Mouse (Mus musculus) intestine, embryonic 16.5 days (tissue): ENCODE measurements at regions not wholly inside any gene's neighbourhood (a gene's known extent, or its start where the extent isn't known, plus 50 kb on each side); places are given as distances from the start of the nearest gene placed in this dataset.

Experiments
- ATAC-seq: fragments of 200-750 bp; cut with Nextera tagmentation; 2 replicates; pipeline ENCODE4 v1.8.0; 2017; ENCODE audit warnings: moderate TSS enrichment, moderate library complexity
- H3K27ac ChIP-seq: fragments of 300-500 bp; sonication (generic); 2 replicates; pipeline ENCODE4 v1.5.1; 2014; ENCODE audit warnings: mild to moderate bottlenecking, low read length
- H3K27me3 ChIP-seq: fragments of 300-500 bp; sonication (generic); replicated peaks from 2 replicates; pipeline ENCODE4 v1.6.1; 2014; ENCODE audit warnings: low read length, control low read depth, mixed read lengths; ENCODE audit not compliant: control insufficient read depth, insufficient read depth
- H3K36me3 ChIP-seq: fragments of 300-500 bp; sonication (generic); 2 replicates; pipeline ENCODE4 v1.6.1; 2014; ENCODE audit warnings: low read length, control low read depth; ENCODE audit not compliant: control insufficient read depth, insufficient read depth
- H3K4me1 ChIP-seq: fragments of 300-500 bp; sonication (generic); 2 replicates; pipeline ENCODE4 v1.6.1; 2014; ENCODE audit warnings: low read length, control low read depth, mixed read lengths; ENCODE audit not compliant: control insufficient read depth, insufficient read depth
- H3K4me2 ChIP-seq: fragments of 300-500 bp; sonication (generic); 2 replicates; pipeline ENCODE4 v1.6.1; 2014; ENCODE audit warnings: low read depth, low read length, control low read depth
- H3K4me3 ChIP-seq: fragments of 300-500 bp; sonication (generic); 2 replicates; pipeline ENCODE4 v1.5.1; 2014; ENCODE audit warnings: mild to moderate bottlenecking, low read length
- H3K9ac ChIP-seq: fragments of 300-500 bp; sonication (generic); 2 replicates; pipeline ENCODE4 v1.6.1; 2014; ENCODE audit warnings: low read depth, low read length
- H3K9me3 ChIP-seq: fragments of 300-500 bp; sonication (generic); 2 replicates; pipeline ENCODE4 v1.6.1; 2016; ENCODE audit warnings: low read length, control low read depth; ENCODE audit not compliant: control insufficient read depth
- WGBS: fragments of 180-500 bp; shearing (Covaris S2); extraction: QIAGEN DNeasy Blood & Tissue Kit; methylation state at CpG from one replicate; pipeline ENCODE4 v1.1.7; 2014; 5-methylcytosine and 5-hydroxymethylcytosine counted together

DNA sequence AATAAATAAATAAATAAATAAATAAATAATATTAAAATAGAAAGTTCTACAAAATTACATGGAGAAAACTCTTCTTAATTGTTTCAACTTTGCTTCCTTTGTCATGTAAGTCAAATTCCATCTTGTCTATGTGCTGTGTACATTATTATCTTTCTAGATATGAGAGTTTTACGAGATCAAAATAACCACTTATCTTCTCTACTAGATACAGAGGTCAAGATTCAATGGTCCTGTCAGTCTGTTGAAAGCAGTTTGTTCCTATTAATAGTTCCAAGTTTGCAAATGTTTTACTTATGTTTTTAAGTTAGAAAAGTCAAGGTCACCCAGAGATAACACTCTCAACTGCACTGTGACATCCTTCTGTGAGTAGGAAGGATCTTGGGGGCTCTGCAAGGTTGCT is 650.1 kb upstream of the Cited2 start:
- H3K9me3 ChIP-seq, result no peaks in the 10 kb centered on the region
- no peak overlapping the region for H3K4me3 ChIP-seq
- H3K4me1 ChIP-seq, result peaks cover 8% of the 10 kb centered on the region; the same call in 1 of the 2 replicates
- no peak overlapping the region for H3K27ac ChIP-seq
- H3K9ac ChIP-seq, result no peak overlapping the region
- H3K27me3 ChIP-seq, result no peaks in the 10 kb centered on the region
- 69% methylated on average over 1 of the region's 1 CpGs for WGBS
- ATAC-seq, result peak; percentile 85
- no peak overlapping the region for H3K4me2 ChIP-seq
- no peaks in the 10 kb centered on the region for H3K36me3 ChIP-seq

DNA sequence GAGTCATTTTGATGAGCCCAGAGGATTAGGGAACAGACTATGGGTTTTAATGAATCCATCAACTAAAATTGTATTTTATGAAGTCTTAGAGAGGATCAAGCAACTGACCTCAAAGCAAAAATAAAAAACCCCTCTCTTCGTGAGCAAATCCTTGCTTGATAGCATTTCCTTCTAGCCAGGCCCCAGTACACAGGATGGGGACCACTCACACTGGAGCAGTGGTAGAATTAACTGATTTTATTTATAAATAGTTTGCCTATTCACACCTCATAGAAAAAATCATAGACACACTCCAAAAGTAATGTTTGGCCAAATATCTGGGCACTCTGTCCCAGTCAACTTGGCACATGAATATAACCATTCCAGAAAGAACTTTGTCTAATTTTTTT is 649.0 kb upstream of the Cited2 start:
- no peak overlapping the region for H3K4me2 ChIP-seq
- no peak overlapping the region for H3K27ac ChIP-seq
- peaks cover 8% of the 10 kb centered on the region; the same call in 1 of the 2 replicates for H3K4me1 ChIP-seq
- no peaks in the 10 kb centered on the region for H3K36me3 ChIP-seq
- no peak overlapping the region for H3K9ac ChIP-seq
- no peak for ATAC-seq
- no peaks in the 10 kb centered on the region for H3K9me3 ChIP-seq
- no peaks in the 10 kb centered on the region for H3K27me3 ChIP-seq
- H3K4me3 ChIP-seq, result no peak overlapping the region
- 95% methylated on average over 1 of the region's 1 CpGs for WGBS

DNA sequence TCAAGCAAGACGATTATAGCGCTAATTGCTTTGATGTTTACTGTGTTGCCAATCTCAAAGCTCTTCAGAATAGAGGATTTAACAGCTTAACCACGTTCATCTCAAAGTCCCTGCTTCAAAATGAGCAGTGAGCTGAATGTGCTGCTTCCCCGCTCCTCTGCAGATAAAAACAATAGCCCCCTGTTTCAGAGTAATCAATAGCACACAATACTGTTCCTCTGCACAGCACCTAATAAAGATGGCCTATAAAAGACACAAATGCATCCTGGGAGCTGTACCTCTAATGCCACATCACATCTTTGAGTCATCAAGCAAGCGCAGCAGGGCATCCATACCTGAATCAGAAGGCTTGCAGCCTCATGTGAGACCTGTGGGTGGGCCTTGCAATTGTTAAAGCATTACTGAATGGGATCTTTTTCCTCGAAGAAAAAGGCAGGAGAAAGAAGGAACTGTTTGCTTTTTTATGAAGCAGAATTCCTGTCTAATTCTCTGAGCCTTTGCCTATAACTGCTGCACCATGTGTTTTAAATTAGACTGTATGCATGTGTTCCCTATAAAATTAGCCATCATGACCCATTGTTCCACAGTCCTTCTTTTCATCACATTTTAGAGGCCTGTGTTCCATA is 648.5 kb upstream of the Cited2 start:
- Histone ChIP-seq H3K4me3 (no peak overlapping the region), H3K9me3 (no peaks in the 10 kb centered on the region), H3K36me3 (no peaks in the 10 kb centered on the region), H3K27me3 (no peaks in the 10 kb centered on the region), H3K4me2 (no peak overlapping the region), H3K27ac (no peak overlapping the region), H3K4me1 (peaks cover 8% of the 10 kb centered on the region; the same call in 1 of the 2 replicates), H3K9ac (no peak overlapping the region)
- WGBS, result 67% methylated on average over 6 of the region's 6 CpGs
- no peak for ATAC-seq

DNA sequence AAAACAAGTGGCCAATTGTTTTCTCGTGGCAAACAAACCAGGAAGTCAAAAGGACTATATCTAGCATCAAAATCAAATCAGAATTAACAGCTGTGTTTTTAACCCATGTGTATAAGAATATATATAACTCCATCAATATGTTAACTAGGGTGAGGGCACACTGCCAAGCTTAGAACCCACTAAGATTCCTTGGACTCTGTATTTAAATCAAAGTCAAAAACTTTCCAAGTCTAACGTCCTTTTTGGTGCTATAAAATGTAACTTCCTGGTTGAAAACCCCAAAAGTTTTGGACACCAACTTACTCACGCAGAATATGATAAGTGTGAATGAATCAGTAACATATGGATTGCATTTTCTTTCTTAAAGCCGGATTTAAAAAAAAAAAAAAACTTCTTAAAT is 647.9 kb upstream of the Cited2 start:
- H3K9me3 ChIP-seq, result no peaks in the 10 kb centered on the region
- H3K4me1 ChIP-seq, result peaks cover 8% of the 10 kb centered on the region; the same call in 1 of the 2 replicates
- no peak overlapping the region for H3K4me3 ChIP-seq
- H3K36me3 ChIP-seq, result no peaks in the 10 kb centered on the region
- H3K9ac ChIP-seq, result no peak overlapping the region
- ATAC-seq, result no peak
- no peaks in the 10 kb centered on the region for H3K27me3 ChIP-seq
- H3K27ac ChIP-seq, result no peak overlapping the region
- 47% methylated on average over 4 of the region's 4 CpGs for WGBS
- H3K4me2 ChIP-seq, result no peak overlapping the region

DNA sequence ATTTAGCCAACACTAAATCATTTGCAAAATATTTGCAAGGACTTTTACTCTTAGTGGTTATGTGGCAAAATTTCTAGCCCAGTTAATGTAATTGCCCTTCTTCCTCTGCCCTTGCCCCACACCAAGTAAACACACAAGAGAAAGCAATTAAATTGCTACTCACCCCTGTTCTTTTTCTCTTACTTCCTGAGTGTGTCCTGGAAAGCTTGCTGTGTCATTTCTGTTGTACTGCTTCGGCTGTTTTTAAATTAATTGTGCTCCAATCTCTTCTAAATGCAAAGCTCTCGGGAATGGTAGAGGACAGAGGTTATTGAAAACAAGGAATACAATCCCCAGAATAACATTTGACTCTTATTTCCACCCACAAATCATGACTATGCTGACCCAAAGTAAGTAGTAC is 647.4 kb upstream of the Cited2 start:
- no peaks in the 10 kb centered on the region for H3K36me3 ChIP-seq
- no peak overlapping the region for H3K9ac ChIP-seq
- ATAC-seq, result no peak
- H3K4me3 ChIP-seq, result no peak overlapping the region
- H3K27me3 ChIP-seq, result no peaks in the 10 kb centered on the region
- no peaks in the 10 kb centered on the region for H3K9me3 ChIP-seq
- WGBS, result 25% methylated on average over 2 of the region's 2 CpGs
- no peak overlapping the region for H3K4me2 ChIP-seq
- no peak overlapping the region for H3K27ac ChIP-seq
- H3K4me1 ChIP-seq, result peaks cover 8% of the 10 kb centered on the region; the same call in 1 of the 2 replicates

DNA sequence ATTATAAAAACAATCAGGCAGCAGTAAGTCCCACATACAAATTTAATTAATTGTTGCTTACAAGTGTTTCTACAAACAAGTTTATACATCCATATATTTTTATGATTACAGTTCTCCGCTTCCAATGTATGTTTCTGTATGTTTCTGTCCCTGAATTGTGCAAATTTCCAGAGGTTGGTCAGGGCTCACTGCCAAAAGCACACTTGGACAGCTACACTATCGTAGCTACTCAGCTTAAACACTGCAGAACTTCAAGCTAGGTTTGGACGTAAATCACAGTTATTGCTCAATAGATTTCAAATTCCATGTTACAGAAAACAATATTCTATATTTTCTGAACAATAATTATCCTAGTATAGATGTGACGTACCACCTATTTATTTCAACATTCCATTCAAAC is 646.8 kb upstream of the Cited2 start:
- no peak overlapping the region for H3K27ac ChIP-seq
- no peak overlapping the region for H3K9ac ChIP-seq
- no peak overlapping the region for H3K4me2 ChIP-seq
- no peaks in the 10 kb centered on the region for H3K36me3 ChIP-seq
- peaks cover 8% of the 10 kb centered on the region; the same call in 1 of the 2 replicates for H3K4me1 ChIP-seq
- no peak overlapping the region for H3K4me3 ChIP-seq
- H3K27me3 ChIP-seq, result no peaks in the 10 kb centered on the region
- ATAC-seq, result no peak
- no peaks in the 10 kb centered on the region for H3K9me3 ChIP-seq
- 54% methylated on average over 4 of the region's 4 CpGs for WGBS

DNA sequence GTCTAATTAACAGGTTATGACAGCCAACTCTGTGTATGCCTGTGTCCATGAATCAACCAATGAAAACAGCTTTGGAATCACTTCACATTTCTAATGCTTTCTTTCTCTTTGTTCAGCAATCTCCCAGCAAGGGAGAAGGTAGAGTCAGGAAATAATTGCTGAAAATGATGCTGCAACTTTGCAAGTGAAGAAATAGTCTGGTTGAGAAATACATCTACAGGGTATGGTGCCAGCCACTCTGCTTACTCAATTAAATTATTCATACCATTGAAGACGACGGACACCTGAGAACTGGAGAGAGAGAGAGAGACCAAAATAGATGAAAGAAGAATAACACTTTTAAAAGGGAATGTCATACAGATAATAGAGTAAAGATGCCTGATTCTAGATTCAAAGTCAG is 645.4 kb upstream of the Cited2 start:
- Histone ChIP-seq H3K4me2 (no peak overlapping the region), H3K9ac (no peak overlapping the region), H3K9me3 (no peaks in the 10 kb centered on the region), H3K27me3 (no peaks in the 10 kb centered on the region), H3K27ac (no peak overlapping the region), H3K4me1 (peaks cover 8% of the 10 kb centered on the region; the same call in 1 of the 2 replicates), H3K4me3 (no peak overlapping the region), H3K36me3 (no peaks in the 10 kb centered on the region)
- 93% methylated on average over 2 of the region's 2 CpGs for WGBS
- no peak for ATAC-seq

DNA sequence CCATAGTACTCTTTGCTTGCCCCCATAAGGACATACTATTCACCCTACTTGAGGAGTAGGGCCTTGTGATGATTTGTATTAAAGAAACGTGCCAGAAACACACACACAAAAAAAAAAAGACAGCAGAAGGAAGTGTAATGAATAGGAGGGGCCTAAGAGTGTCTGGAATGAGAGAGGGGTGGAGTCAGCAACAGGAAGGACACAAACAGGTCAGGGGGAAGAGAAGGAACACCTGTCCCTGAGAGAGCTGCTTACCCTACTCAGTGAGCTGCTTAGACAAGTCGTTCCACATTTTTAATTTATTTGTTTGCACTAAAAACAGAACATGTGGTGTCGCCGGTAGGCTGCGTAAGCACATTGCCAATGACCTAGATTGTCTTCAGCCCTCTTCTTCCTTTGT is 642.2 kb upstream of the Cited2 start:
- H3K36me3 ChIP-seq, result no peaks in the 10 kb centered on the region
- no peaks in the 10 kb centered on the region for H3K9me3 ChIP-seq
- ATAC-seq, result no peak
- peaks cover under 1% of the 10 kb centered on the region; the same call in 1 of the 2 replicates for H3K4me1 ChIP-seq
- H3K4me3 ChIP-seq, result no peak overlapping the region
- H3K27me3 ChIP-seq, result no peaks in the 10 kb centered on the region
- H3K9ac ChIP-seq, result no peak overlapping the region
- no peak overlapping the region for H3K4me2 ChIP-seq
- H3K27ac ChIP-seq, result no peak overlapping the region
- 68% methylated on average over 5 of the region's 5 CpGs for WGBS

DNA sequence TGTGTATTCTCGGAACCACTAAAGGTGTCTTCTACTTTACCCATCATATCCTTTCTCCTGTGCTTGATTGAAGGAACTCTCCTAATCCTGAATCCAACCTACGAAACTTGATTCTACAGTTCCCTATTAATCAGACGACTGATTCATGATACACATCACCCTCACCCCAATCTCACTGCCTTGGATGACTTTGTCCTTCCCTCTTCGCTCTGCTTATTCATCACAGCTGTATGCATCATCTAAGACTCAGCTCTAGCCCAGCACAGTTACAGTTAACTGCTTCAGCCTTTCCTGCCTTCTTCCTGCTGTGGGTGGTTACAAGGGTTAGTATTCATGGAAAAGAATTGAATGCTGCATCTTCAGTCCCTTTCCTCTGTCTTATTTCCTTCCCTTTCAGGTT is 640.1 kb upstream of the Cited2 start:
- ATAC-seq, result no peak
- Histone ChIP-seq H3K36me3 (no peaks in the 10 kb centered on the region), H3K27me3 (no peaks in the 10 kb centered on the region), H3K4me2 (no peak overlapping the region), H3K4me3 (no peak overlapping the region), H3K9ac (no peak overlapping the region), H3K4me1 (no peaks in the 10 kb centered on the region), H3K9me3 (no peaks in the 10 kb centered on the region), H3K27ac (no peak overlapping the region)
- WGBS, result 88% methylated on average over 4 of the region's 4 CpGs

DNA sequence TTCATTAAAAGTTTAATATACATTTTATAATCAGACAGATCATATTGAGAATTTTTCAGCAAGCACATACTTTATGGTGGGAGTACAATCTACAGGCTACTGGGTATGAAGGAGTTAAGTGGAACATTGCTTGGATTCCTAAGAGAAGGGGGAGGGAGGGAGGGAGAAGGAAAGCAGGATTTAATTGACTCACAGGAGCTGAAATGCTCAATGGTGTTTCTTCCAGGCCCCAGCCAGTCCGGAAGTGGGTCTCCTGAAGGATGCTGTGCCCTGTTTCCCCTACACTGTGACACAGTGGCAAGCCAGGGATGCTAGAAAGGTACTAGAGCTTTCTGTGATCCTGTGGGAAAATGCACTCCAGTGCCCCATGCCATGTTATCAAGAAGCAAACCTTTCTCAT is 621.0 kb upstream of the Cited2 start:
- Histone ChIP-seq H3K4me2 (no peak overlapping the region), H3K36me3 (no peaks in the 10 kb centered on the region), H3K9ac (no peak overlapping the region), H3K27ac (0 out of 2 replicates have a peak overlapping the region, but pooled peaks have one; percentile 37), H3K27me3 (no peaks in the 10 kb centered on the region), H3K4me3 (no peak overlapping the region), H3K9me3 (no peaks in the 10 kb centered on the region), H3K4me1 (0 out of 2 replicates have a peak, but pooled peaks cover 2% of the 10 kb centered on the region)
- 17% methylated on average over 1 of the region's 1 CpGs for WGBS
- no peak for ATAC-seq
